Mouse (Mus musculus): ENCODE data around the gene Pax2. TPM values are rescaled to one million over a fixed set of nuclear protein-coding genes. Genes with fewer than 3 reads are reported as not detected.
A peak's percentile ranks its signal among the peaks of the same experiment; 100 is the strongest.

The Pax2 gene
- 10 to 100 TPM in 1 of 2 experiments, under 1 TPM in 1; 0.45 to 13.6 TPM for total RNA-seq (2021)
- long read RNA-seq, experiment 1 = 0 reads
- long read RNA-seq, experiment 2, partial matches to known transcripts = 0 of 5 reads
- long read RNA-seq, experiment 2, other reads (novel, unspliced or antisense) = 5 of 5 reads

GRCm38 (mm10) chr19:44755693-44756420 lies at the start of gene Pax2:
TSS of gene Pax2 (plus strand) at chr19:44756045.
- DNase-seq (ENCODE audit: low spot score in 2 of 2) = no peak

- DNase-seq (ENCODE audit: low spot score in 2 of 2) = peak in 1 of 2 experiments; percentile 60
Observed at GRCm38 (mm10) chr19:44708885-44709284, 47.0 kb upstream of the Pax2 start.

- DNase-seq (ENCODE audit: low spot score in 2 of 2) = no peak
Observed at GRCm38 (mm10) chr19:44716731-44717600, 38.9 kb upstream of the Pax2 start.

GRCm38 (mm10) chr19:44719292-44720193 lies 36.3 kb upstream of the Pax2 start:
- no peak for DNase-seq (ENCODE audit: low spot score in 2 of 2)

- DNase-seq (ENCODE audit: low spot score in 2 of 2) = no peak
Observed at GRCm38 (mm10) chr19:44720194-44720521, 35.7 kb upstream of the Pax2 start.

GRCm38 (mm10) chr19:44723611-44724440 lies 32.0 kb upstream of the Pax2 start:
- no peak for DNase-seq (ENCODE audit: low spot score in 2 of 2)

GRCm38 (mm10) chr19:44725951-44726791 lies 29.7 kb upstream of the Pax2 start:
- no peak for DNase-seq (ENCODE audit: low spot score in 2 of 2)

- DNase-seq (ENCODE audit: low spot score in 2 of 2) = no peak
Observed at GRCm38 (mm10) chr19:44734116-44734515, 21.7 kb upstream of the Pax2 start.

- no peak for DNase-seq (ENCODE audit: low spot score in 2 of 2)
Observed at GRCm38 (mm10) chr19:44734682-44735081, 21.2 kb upstream of the Pax2 start.

- no peak for DNase-seq (ENCODE audit: low spot score in 2 of 2)
Observed at GRCm38 (mm10) chr19:44740300-44740699, 15.5 kb upstream of the Pax2 start.

GRCm38 (mm10) chr19:44741091-44741763 lies 14.6 kb upstream of the Pax2 start:
- no peak for DNase-seq (ENCODE audit: low spot score in 2 of 2)

GRCm38 (mm10) chr19:44741764-44742127 lies 14.1 kb upstream of the Pax2 start:
- no peak for DNase-seq (ENCODE audit: low spot score in 2 of 2)

- DNase-seq (ENCODE audit: low spot score in 2 of 2) = no peak
Observed at GRCm38 (mm10) chr19:44742131-44743020, 13.5 kb upstream of the Pax2 start.

GRCm38 (mm10) chr19:44743021-44743415 lies 12.8 kb upstream of the Pax2 start:
- DNase-seq (ENCODE audit: low spot score in 2 of 2) = no peak

- DNase-seq (ENCODE audit: low spot score in 2 of 2) = no peak
Observed at GRCm38 (mm10) chr19:44743961-44744520, 11.8 kb upstream of the Pax2 start.

- DNase-seq (ENCODE audit: low spot score in 2 of 2) = no peak
Observed at GRCm38 (mm10) chr19:44745741-44746140, 10.1 kb upstream of the Pax2 start.

- DNase-seq (ENCODE audit: low spot score in 2 of 2) = no peak
Observed at GRCm38 (mm10) chr19:44746541-44747024, 9.3 kb upstream of the Pax2 start.
